Mouse (Mus musculus) 3T3-L1 (cell line): ENCODE data around the gene Napsa.

ENCODE experiments used
- DNase-seq: peaks from one replicate; pipeline ENCODE4 v3.0.0-alpha.2; 2015; ENCODE audit warnings: low read depth, low spot score

Gene Napsa

DNA sequence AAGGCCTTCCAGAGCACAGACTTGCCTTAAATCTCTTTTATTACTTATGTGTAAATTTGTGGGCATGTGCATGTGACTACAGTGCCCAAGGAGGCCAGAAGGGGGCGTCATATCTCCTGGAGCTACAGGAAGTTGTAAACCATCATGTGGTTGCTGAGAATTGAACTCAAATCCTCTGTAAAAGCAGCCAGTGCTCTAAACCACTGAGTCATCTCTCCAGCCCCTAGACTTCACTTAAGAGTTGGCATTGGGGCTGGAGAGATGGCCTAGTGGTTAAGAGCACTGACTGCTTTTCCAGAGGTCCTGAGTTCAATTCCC is 53.8 kb downstream of the Napsa start:
- DNase-seq = no peak

DNA sequence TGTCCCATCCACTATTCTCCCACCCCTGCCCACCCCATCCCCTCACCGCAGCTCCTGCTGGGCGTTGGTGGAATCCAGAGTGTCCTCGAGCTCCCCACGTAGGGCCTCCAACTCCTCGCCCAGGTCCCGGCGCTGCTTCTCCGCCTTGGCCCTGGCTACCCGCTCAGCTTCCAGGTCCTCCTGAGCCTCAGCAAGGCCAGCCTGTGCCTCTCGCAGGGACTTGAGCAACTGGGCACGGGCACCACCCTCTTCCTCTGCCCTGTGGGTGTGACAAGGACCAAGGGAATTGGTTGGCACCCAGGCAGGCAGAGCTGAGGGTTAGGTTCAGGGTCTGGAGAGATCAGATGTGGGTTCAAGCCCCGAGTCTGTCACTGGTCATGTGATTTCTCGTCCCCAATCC is 54.8 kb downstream of the Napsa start:
- no peak for DNase-seq

GRCm38 (mm10) chr7:44628402-44629034 is 56.3 kb downstream of the Napsa start:
- no peak for DNase-seq

DNA sequence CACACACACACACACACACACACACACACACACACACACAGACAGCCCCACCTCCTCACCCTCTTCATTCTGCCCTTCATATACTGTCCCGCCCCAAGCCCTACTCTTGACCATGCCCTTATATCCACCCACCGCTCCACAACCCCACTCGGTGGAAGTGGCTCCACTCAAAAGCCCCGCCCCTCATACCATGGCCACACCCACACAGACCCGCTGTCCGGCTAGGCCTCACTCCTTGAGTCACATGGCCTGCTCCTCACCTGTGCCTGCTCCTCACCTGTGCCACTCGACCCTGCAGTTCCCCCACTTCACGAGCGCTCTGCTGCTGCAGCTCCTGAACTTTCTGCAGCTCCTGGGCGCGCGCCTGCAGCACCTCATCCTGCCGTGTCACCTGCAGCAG is 58.3 kb downstream of the Napsa start:
- DNase-seq = no peak

GRCm38 (mm10) chr7:44632676-44633075 is 60.5 kb downstream of the Napsa start:
- no peak for DNase-seq

GRCm38 (mm10) chr7:44633407-44633806 is 61.2 kb downstream of the Napsa start:
- DNase-seq = no peak
